Mouse (Mus musculus): ENCODE results near the gene D7Ertd443e.

D7Ertd443e gene

GRCm38 (mm10) chr7:134385561-134385960 is at the start of gene D7Ertd443e:
D7Ertd443e (minus strand) TSS chr7:134385661.
- no peak for DNase-seq (ENCODE audit: low spot score)

GRCm38 (mm10) chr7:134431681-134432080 is 46.2 kb upstream of the D7Ertd443e start:
- DNase-seq (ENCODE audit: low spot score) = no peak

GRCm38 (mm10) chr7:134428676-134429075 is 43.2 kb upstream of the D7Ertd443e start:
- DNase-seq (ENCODE audit: low spot score) = no peak

GRCm38 (mm10) chr7:134415014-134415413 is 29.6 kb upstream of the D7Ertd443e start:
- no peak for DNase-seq (ENCODE audit: low spot score)

GRCm38 (mm10) chr7:134414005-134414690 is 28.7 kb upstream of the D7Ertd443e start:
- DNase-seq (ENCODE audit: low spot score) = peak; percentile 17

- DNase-seq (ENCODE audit: low spot score) = no peak
Observed at GRCm38 (mm10) chr7:134408641-134409040, 23.2 kb upstream of the D7Ertd443e start.

GRCm38 (mm10) chr7:134400746-134401145 is 15.3 kb upstream of the D7Ertd443e start:
- DNase-seq (ENCODE audit: low spot score) = no peak

- DNase-seq (ENCODE audit: low spot score) = no peak
Observed at GRCm38 (mm10) chr7:134396769-134397168, 11.3 kb upstream of the D7Ertd443e start.

GRCm38 (mm10) chr7:134382791-134383190 is 2.7 kb downstream of the D7Ertd443e start:
- DNase-seq (ENCODE audit: low spot score) = no peak

GRCm38 (mm10) chr7:134381407-134381861 is 4.0 kb downstream of the D7Ertd443e start:
- DNase-seq (ENCODE audit: low spot score) = peak; percentile 57

GRCm38 (mm10) chr7:134378273-134378672 is 7.2 kb downstream of the D7Ertd443e start:
- peak; percentile 50 for DNase-seq (ENCODE audit: low spot score)

GRCm38 (mm10) chr7:134376786-134377185 is 8.7 kb downstream of the D7Ertd443e start:
- no peak for DNase-seq (ENCODE audit: low spot score)

GRCm38 (mm10) chr7:134372276-134372675 is 13.2 kb downstream of the D7Ertd443e start:
- DNase-seq (ENCODE audit: low spot score) = no peak

GRCm38 (mm10) chr7:134369241-134369640 is 16.2 kb downstream of the D7Ertd443e start:
- no peak for DNase-seq (ENCODE audit: low spot score)

GRCm38 (mm10) chr7:134362257-134362870 is 23.1 kb downstream of the D7Ertd443e start:
- DNase-seq (ENCODE audit: low spot score) = no peak

- peak; percentile 59 for DNase-seq (ENCODE audit: low spot score)
Observed at GRCm38 (mm10) chr7:134348825-134349224, 36.6 kb downstream of the D7Ertd443e start.

GRCm38 (mm10) chr7:134342202-134342601 is 43.3 kb downstream of the D7Ertd443e start:
- DNase-seq (ENCODE audit: low spot score) = no peak

GRCm38 (mm10) chr7:134335951-134336350 is 49.5 kb downstream of the D7Ertd443e start:
- DNase-seq (ENCODE audit: low spot score) = no peak

GRCm38 (mm10) chr7:134320979-134321378 is 64.5 kb downstream of the D7Ertd443e start:
- no peak for DNase-seq (ENCODE audit: low spot score)

GRCm38 (mm10) chr7:134302084-134302483 is 83.4 kb downstream of the D7Ertd443e start:
- DNase-seq (ENCODE audit: low spot score) = no peak

GRCm38 (mm10) chr7:134301285-134301684 is 84.2 kb downstream of the D7Ertd443e start:
- DNase-seq (ENCODE audit: low spot score) = no peak

- peak; percentile 27 for DNase-seq (ENCODE audit: low spot score)
Observed at GRCm38 (mm10) chr7:134292750-134293149, 92.7 kb downstream of the D7Ertd443e start.

GRCm38 (mm10) chr7:134289611-134290301 is 95.7 kb downstream of the D7Ertd443e start:
- DNase-seq (ENCODE audit: low spot score) = no peak
